Mouse (Mus musculus) limb, embryonic 14.5 days (tissue): Measurements from ENCODE around the gene Adcy10. TPM values are rescaled to one million over a fixed set of nuclear protein-coding genes. Genes with fewer than 3 reads are reported as not detected.

ENCODE experiments used
- ATAC-seq: fragments of 200-750 bp; cut with Nextera tagmentation; 2 replicates; pipeline ENCODE4 v1.8.0; 2017; ENCODE audit warnings: low read depth, moderate number of reproducible peaks, moderate TSS enrichment; ENCODE audit not compliant: low FRiP score
- DNase-seq: peaks from one replicate; pipeline ENCODE4 v3.0.0-alpha.2; 2015; ENCODE audit warnings: low spot score
- H3K27ac ChIP-seq: fragments of 300-500 bp; sonication (generic); replicated peaks from 2 replicates; pipeline ENCODE4 v1.5.1; 2014; ENCODE audit warnings: low read depth, mild to moderate bottlenecking, low read length, moderate library complexity, mixed read lengths
- H3K27me3 ChIP-seq: fragments of 300-500 bp; sonication (generic); 2 replicates; pipeline ENCODE4 v1.6.1; 2014; ENCODE audit warnings: low read length, mixed read lengths; ENCODE audit not compliant: control insufficient read depth, insufficient read depth
- H3K36me3 ChIP-seq: fragments of 300-500 bp; sonication (generic); 2 replicates; pipeline ENCODE4 v1.6.1; 2014; ENCODE audit warnings: mild to moderate bottlenecking, low read length, moderate library complexity, mixed read lengths; ENCODE audit not compliant: control insufficient read depth, insufficient read depth
- H3K4me1 ChIP-seq: fragments of 300-500 bp; sonication (generic); 2 replicates; pipeline ENCODE4 v1.6.1; 2014; ENCODE audit warnings: antibody characterized with exemption, low read length, mixed read lengths; ENCODE audit not compliant: control insufficient read depth, insufficient read depth
- H3K4me2 ChIP-seq: fragments of 300-500 bp; sonication (generic); replicated peaks from 2 replicates; pipeline ENCODE4 v1.6.1; 2014; ENCODE audit warnings: low read depth, mild to moderate bottlenecking, low read length, moderate library complexity; ENCODE audit not compliant: severe bottlenecking
- H3K4me3 ChIP-seq: fragments of 300-500 bp; sonication (generic); replicated peaks from 2 replicates; pipeline ENCODE4 v1.5.1; 2014; ENCODE audit warnings: low read length
- H3K9ac ChIP-seq: fragments of 300-500 bp; sonication (generic); 2 replicates; pipeline ENCODE4 v1.6.1; 2014; ENCODE audit warnings: mild to moderate bottlenecking, low read depth, low read length, moderate library complexity; ENCODE audit not compliant: severe bottlenecking
- H3K9me3 ChIP-seq: fragments of 300-500 bp; sonication (generic); 2 replicates; pipeline ENCODE4 v1.6.1; 2016; ENCODE audit warnings: low read length; ENCODE audit not compliant: control insufficient read depth
- POLR2A ChIP-seq: fragments of 200-500 bp; IDR thresholded peaks from 2 replicates; pipeline ENCODE4 v1.8.0; 2012; ENCODE audit warnings: inconsistent platforms, mild to moderate bottlenecking, moderate library complexity, borderline replicate concordance; ENCODE audit not compliant: insufficient read depth, insufficient read length; ENCODE audit errors: extremely low read depth
- WGBS: fragments of 180-500 bp; shearing (Covaris S2); extraction: QIAGEN DNeasy Blood & Tissue Kit; methylation state at CpG from one replicate; pipeline ENCODE4 v1.1.7; 2014; 5-methylcytosine and 5-hydroxymethylcytosine counted together
- polyA plus RNA-seq, 2 experiments: library from polyadenylated mRNA; depleted of rRNA in 1 of 2; stranded (reverse) in 1 of 2; unstranded in 1 of 2; fragments of >200 nt; fragmentation: Nextera tagmentation in 1 of 2; extraction: Ambion mirVana in 1 of 2; gene quantifications; 2 replicates each; pipeline versions ENCODE4 v1.2.1 to v1.2.3; 2012 to 2014

The Adcy10 gene
- polyA plus RNA-seq, 2 experiments, result 0.08 TPM; not detected in 1

- no peak overlapping the region for H3K4me3 ChIP-seq
- DNase-seq (no peak), ATAC-seq (no peak)
- no peaks in the 10 kb centered on the region for H3K9me3 ChIP-seq
- no peak overlapping the region for H3K27ac ChIP-seq
- WGBS, result 82% methylated on average over 4 of the region's 4 CpGs
- H3K9ac ChIP-seq, result no peak overlapping the region
- no peak for TF ChIP-seq POLR2A
- H3K4me2 ChIP-seq, result no peak overlapping the region
- H3K36me3 ChIP-seq, result no peaks in the 10 kb centered on the region
- no peaks in the 10 kb centered on the region for H3K27me3 ChIP-seq
- H3K4me1 ChIP-seq, result no peaks in the 10 kb centered on the region
These were observed 4.2 kb downstream of the Adcy10 start for GRCm38 (mm10) chr1:165489197-165489596.

GRCm38 (mm10) chr1:165498856-165499255 is 13.9 kb downstream of the Adcy10 start:
- no peak overlapping the region for H3K9ac ChIP-seq
- 35% methylated on average over 3 of the region's 3 CpGs for WGBS
- no peaks in the 10 kb centered on the region for H3K9me3 ChIP-seq
- no peak overlapping the region for H3K27ac ChIP-seq
- H3K4me1 ChIP-seq, result peaks cover 5% of the 10 kb centered on the region
- no peak for TF ChIP-seq POLR2A
- ATAC-seq (peak; percentile 79), DNase-seq (peak; percentile 80)
- no peak overlapping the region for H3K4me2 ChIP-seq
- H3K27me3 ChIP-seq, result no peaks in the 10 kb centered on the region
- no peaks in the 10 kb centered on the region for H3K36me3 ChIP-seq
- no peak overlapping the region for H3K4me3 ChIP-seq

GRCm38 (mm10) chr1:165503307-165504024 is 18.5 kb downstream of the Adcy10 start:
- Histone ChIP-seq H3K4me3 (no peak overlapping the region), H3K27me3 (no peaks in the 10 kb centered on the region), H3K9ac (no peak overlapping the region), H3K4me2 (no peak overlapping the region), H3K36me3 (no peaks in the 10 kb centered on the region), H3K4me1 (peaks cover 1% of the 10 kb centered on the region), H3K9me3 (no peaks in the 10 kb centered on the region), H3K27ac (no peak overlapping the region)
- 37% methylated on average over 10 of the region's 10 CpGs for WGBS
- DNase-seq (peak; percentile 20), ATAC-seq (no peak)
- TF ChIP-seq POLR2A, result no peak

GRCm38 (mm10) chr1:165506303-165506702 is 21.3 kb downstream of the Adcy10 start:
- no peak overlapping the region for H3K4me3 ChIP-seq
- no peak for ATAC-seq
- H3K36me3 ChIP-seq, result no peaks in the 10 kb centered on the region
- no peaks in the 10 kb centered on the region for H3K9me3 ChIP-seq
- no peak for TF ChIP-seq POLR2A
- WGBS, result 88% methylated on average over 6 of the region's 6 CpGs
- H3K9ac ChIP-seq, result no peak overlapping the region
- no peaks in the 10 kb centered on the region for H3K27me3 ChIP-seq
- no peak for DNase-seq
- H3K27ac ChIP-seq, result no peak overlapping the region
- no peak overlapping the region for H3K4me2 ChIP-seq
- no peaks in the 10 kb centered on the region for H3K4me1 ChIP-seq

- Histone ChIP-seq H3K9ac (no peak overlapping the region), H3K27ac (no peak overlapping the region), H3K9me3 (no peaks in the 10 kb centered on the region), H3K4me2 (no peak overlapping the region), H3K27me3 (no peaks in the 10 kb centered on the region), H3K36me3 (no peaks in the 10 kb centered on the region), H3K4me1 (no peaks in the 10 kb centered on the region), H3K4me3 (no peak overlapping the region)
- WGBS, result 80% methylated on average over 6 of the region's 6 CpGs
- DNase-seq (no peak), ATAC-seq (no peak)
- no peak for TF ChIP-seq POLR2A
These were observed 25.2 kb downstream of the Adcy10 start for GRCm38 (mm10) chr1:165510161-165510560.
